Mouse (Mus musculus) G1E (cell line): Measurements from ENCODE around the gene Rgs9bp. TPM values are rescaled to one million over a fixed set of nuclear protein-coding genes. Genes with fewer than 3 reads are reported as not detected.
A peak's percentile ranks its signal among the peaks of the same experiment; 100 is the strongest.

Source experiments
- ATAC-seq: 2 replicates; pipeline ENCODE4 v1.8.0; 2016; ENCODE audit warnings: mild to moderate bottlenecking; ENCODE audit not compliant: insufficient number of reproducible peaks, poor library complexity, low FRiP score, severe bottlenecking; ENCODE audit errors: extremely low read depth
- DNase-seq: peaks from one replicate; pipeline ENCODE4 v3.0.0; 2012; ENCODE audit warnings: low spot score
- H3K27me3 ChIP-seq: 2 replicates; pipeline ENCODE4 v1.6.1; 2012; ENCODE audit warnings: mild to moderate bottlenecking, low read length, inconsistent platforms; ENCODE audit not compliant: insufficient read depth
- H3K36me3 ChIP-seq: replicated peaks from 2 replicates; pipeline ENCODE3; 2012; ENCODE audit warnings: mild to moderate bottlenecking, inconsistent platforms
- H3K4me1 ChIP-seq: 2 replicates; pipeline ENCODE4 v1.6.1; 2012; ENCODE audit warnings: low read depth, low read length, inconsistent platforms, mixed read lengths; ENCODE audit not compliant: insufficient read depth
- H3K4me3 ChIP-seq: 2 replicates; pipeline ENCODE4 v1.5.1; 2012; ENCODE audit warnings: low read depth, mild to moderate bottlenecking, inconsistent platforms, low read length, moderate library complexity, mixed read lengths
- H3K9me3 ChIP-seq: replicated peaks from 2 replicates; pipeline ENCODE4 v1.6.1; 2012; ENCODE audit warnings: inconsistent platforms
- CTCF ChIP-seq: IDR thresholded peaks from 2 replicates; pipeline ENCODE4 v1.5.1; 2012; ENCODE audit warnings: low read depth, low read length, inconsistent platforms, mixed read lengths
- GATA1 ChIP-seq: IDR thresholded peaks from 2 replicates; pipeline ENCODE4 v1.6.1; 2012; ENCODE audit warnings: borderline replicate concordance, low read length, inconsistent platforms, mixed read lengths
- GATA2 ChIP-seq: IDR thresholded peaks from 2 replicates; pipeline ENCODE4 v1.6.1; 2012; ENCODE audit warnings: low read depth, low read length, inconsistent platforms, borderline replicate concordance
- POLR2AphosphoS5 ChIP-seq: IDR thresholded peaks from 2 replicates; pipeline ENCODE4 v1.6.1; 2012; ENCODE audit warnings: low read depth, low read length, inconsistent platforms; ENCODE audit not compliant: insufficient replicate concordance
- TAL1 ChIP-seq: conservative IDR thresholded peaks from 2 replicates; pipeline ENCODE4 v1.6.1; 2012; ENCODE audit warnings: low read depth, low read length, inconsistent platforms, mixed read lengths
- polyA plus RNA-seq: library from polyadenylated mRNA; stranded (reverse); fragments of >175 nt; gene quantifications from 2 replicates; pipeline ENCODE4 v1.2.3, GENCODE M21; 2012
- total RNA-seq, 2 experiments: library from RNA; stranded (forward) in 1 of 2; stranded (reverse) in 1 of 2; fragments of 200-1000 nt in 1 of 2; fragments of >200 nt in 1 of 2; fragmentation: Nextera tagmentation in 1 of 2; gene quantifications; 2 replicates each; pipeline ENCODE4 v1.2.3; 2014 to 2017

Gene Rgs9bp
- total and polyA plus RNA-seq, 3 experiments, result 0.59 to 16.3 (median 6.9) TPM

DNA sequence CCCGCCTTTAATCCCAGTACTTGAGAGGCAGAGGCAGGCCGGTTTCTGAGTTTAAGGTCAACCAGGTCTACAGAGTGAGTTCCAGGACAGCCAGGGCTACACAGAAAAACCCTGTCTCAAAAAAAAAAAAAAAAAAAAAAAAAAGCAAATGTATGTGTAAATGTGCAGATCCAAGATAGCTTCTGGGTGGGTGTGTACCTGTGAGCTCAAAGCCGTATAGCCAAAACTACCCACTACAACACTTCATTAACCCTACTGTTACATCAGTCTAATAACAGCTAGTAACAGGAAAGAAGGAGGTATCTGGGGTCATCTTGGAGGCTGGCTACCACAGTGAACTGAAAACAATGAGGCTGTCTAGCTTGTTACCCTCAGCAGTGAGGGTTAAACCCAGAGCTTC is 25.5 kb downstream of the Rgs9bp start:
- ATAC-seq, result peak; percentile 45

DNA sequence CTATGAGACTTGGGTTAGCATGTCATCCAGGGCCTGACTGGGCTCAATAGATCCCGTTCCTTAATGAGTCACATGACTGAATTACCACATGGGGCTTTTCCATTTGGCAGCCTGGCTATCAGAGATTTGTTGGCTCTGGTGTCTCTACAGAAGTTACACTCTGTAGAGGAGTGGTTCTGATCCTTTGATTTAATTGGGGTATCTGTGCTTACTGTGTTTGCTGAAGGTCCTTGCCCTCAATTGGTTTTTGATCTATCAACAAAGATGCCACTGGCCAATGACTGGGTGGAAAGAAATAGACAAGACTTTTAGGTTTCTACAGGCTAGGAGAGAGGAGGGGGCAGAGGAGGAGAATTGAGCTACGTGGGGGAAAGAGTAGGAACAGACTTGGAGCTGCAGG is 26.7 kb downstream of the Rgs9bp start:
- Histone ChIP-seq H3K4me1 (peaks cover 82% of the 10 kb centered on the region), H3K36me3 (no peaks in the 10 kb centered on the region), H3K27me3 (no peaks in the 10 kb centered on the region), H3K9me3 (no peaks in the 10 kb centered on the region), H3K4me3 (no peak overlapping the region)
- DNase-seq (no peak), ATAC-seq (no peak)
- TF ChIP-seq TAL1, result no peak
- TF ChIP-seq GATA1, result no peak
- TF ChIP-seq POLR2AphosphoS5, result no peak
- no peak for TF ChIP-seq CTCF
- TF ChIP-seq GATA2, result no peak

More for the DNA sequence above, 25.5 kb downstream of the Rgs9bp start:
- Histone ChIP-seq H3K9me3 (no peaks in the 10 kb centered on the region), H3K27me3 (no peaks in the 10 kb centered on the region), H3K4me3 (no peak overlapping the region; the same call in 1 of the 2 replicates), H3K36me3 (no peaks in the 10 kb centered on the region), H3K4me1 (peaks cover 86% of the 10 kb centered on the region)
- no peak for TF ChIP-seq POLR2AphosphoS5
- TF ChIP-seq GATA2, result no peak
- no peak for TF ChIP-seq GATA1
- peak; percentile 42; the same call in 1 of the 2 replicates for TF ChIP-seq TAL1
- TF ChIP-seq CTCF, result no peak
- no peak for DNase-seq

DNA sequence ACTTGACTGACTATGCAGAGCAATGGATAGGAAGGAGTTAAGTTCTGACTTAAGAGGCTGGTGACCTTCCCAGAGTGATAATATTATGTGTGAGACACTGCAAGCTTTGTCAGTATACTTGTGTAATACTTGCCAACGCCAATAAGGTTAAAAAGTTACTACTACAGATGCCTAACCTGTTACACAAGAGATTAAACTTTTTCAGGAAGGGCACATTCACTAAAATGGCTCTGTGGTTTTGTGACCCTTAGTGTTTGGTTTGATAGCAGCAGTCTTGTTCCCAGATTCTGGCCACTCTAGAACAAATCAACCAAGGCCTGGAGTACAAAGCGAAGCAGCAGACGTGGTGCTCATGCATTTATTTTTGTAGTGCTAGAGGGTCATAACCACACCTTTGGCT is 27.8 kb downstream of the Rgs9bp start:
- TF ChIP-seq TAL1 (peak; percentile 79), CTCF (no peak)
- peak; percentile 29 for DNase-seq
- peak; percentile 48 for ATAC-seq
- no peaks in the 10 kb centered on the region for H3K27me3 ChIP-seq
- H3K9me3 ChIP-seq, result no peaks in the 10 kb centered on the region
- peaks cover 8% of the 10 kb centered on the region for H3K36me3 ChIP-seq
- peaks cover 80% of the 10 kb centered on the region for H3K4me1 ChIP-seq
- H3K4me3 ChIP-seq, result no peak overlapping the region

DNA sequence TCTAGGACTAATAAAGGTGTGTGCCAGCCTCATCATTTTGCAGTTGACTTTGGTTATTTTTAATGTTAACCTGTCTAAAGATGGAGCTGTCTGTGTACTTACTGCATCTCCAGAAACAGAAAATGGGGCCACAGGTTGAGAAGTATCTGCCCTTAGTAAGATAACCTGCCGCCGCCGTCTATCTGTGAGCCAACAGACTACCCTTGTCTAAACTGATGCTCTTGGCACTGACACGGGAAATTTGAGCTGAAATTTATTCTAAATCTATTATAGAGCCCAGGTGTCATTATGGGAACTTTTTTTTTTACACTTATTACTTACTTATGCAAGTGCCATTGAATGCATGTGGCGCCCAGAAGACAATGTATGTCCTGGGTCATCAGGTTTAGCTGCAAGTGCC is 28.5 kb downstream of the Rgs9bp start:
- Histone ChIP-seq H3K9me3 (no peaks in the 10 kb centered on the region), H3K4me1 (peaks cover 77% of the 10 kb centered on the region), H3K4me3 (no peak overlapping the region; the same call in 1 of the 2 replicates), H3K27me3 (no peaks in the 10 kb centered on the region), H3K36me3 (peaks cover 13% of the 10 kb centered on the region)
- ATAC-seq (no peak), DNase-seq (no peak)
- TF ChIP-seq TAL1 (peak; percentile 25; the same call in 1 of the 2 replicates), GATA2 (no peak)

DNA sequence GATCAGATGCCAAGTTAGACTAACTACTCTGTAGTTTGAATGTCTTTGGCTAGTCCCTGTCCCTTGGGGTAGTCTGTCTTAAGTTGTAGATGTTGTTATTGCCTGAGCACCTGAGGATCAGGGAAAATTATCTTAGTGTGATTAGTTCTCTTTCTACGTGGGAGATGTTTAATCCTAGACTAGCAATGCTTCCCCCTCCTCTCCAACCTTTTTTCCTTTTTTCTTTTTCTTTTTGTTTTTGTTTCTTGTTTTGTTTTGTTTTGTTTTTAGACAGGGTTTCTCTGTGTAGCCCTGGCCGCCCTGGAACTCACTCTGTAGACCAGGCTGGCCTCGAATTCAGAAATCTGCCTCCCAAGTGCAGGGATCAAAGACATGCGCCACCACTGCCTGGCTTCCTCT is 29.2 kb downstream of the Rgs9bp start, which contains the start of gene Nudt19:
TSS of gene Nudt19 (minus strand) at position 100 of the 399 bp plus-strand sequence.
- Histone ChIP-seq H3K4me1 (peaks cover 77% of the 10 kb centered on the region), H3K4me3 (peak within 1 kb of the TSS; percentile 87), H3K27me3 (no peaks in the 10 kb centered on the region), H3K36me3 (peaks cover 20% of the 10 kb centered on the region), H3K9me3 (no peaks in the 10 kb centered on the region)
- ATAC-seq (no peak), DNase-seq (no peak)
- no peak for TF ChIP-seq TAL1

DNA sequence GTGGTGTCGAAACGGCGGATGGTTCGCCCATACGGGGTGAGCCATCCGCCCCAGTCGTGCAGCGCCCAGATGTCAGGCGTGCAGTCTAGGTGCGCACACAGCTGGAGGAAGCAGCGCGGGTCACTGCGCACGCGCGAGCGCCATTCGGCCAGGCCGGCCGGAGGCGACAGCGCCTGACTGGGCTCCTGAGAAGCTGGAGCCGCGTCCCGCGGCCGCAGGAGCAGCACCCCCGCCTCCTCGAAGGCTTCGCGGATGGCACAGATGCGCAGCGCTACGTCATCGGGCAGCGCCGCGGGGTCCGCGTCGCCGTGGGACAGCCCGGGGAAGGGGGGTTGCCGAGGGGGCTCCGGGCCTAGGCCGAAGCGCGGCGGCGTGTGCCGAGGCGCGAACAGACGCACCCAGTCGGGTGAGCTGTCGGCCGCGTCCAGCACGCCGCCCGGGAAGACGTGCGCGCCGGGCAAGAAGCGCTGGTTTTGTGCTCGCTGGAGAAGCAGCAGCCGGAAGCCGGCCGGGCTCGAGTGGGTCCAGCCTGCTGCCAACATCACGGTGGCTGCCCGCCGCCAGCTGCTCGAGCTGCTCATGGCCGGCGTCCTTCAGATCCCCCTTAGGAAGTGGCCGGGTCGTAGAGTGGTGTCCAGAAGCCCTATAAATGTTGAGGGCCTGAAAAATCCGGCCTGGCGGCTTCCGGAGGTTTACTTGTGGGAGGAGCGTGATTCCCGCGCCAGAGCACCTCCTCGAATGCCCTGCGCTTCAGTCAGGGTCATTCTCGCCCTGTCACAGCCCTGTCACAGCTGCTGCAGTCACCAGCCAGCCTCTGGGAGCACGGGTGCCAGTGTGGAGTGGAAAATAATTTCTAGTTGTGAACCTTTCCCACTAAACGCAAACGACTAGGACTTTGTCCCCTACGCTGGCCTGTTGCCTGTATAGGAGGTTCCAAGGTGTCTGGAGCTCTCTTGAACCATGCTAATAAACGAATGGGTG is 29.9 kb downstream of the Rgs9bp start:
- Histone ChIP-seq H3K4me3 (peak overlapping the region; percentile 87), H3K4me1 (peaks cover 72% of the 10 kb centered on the region), H3K9me3 (no peaks in the 10 kb centered on the region), H3K27me3 (no peaks in the 10 kb centered on the region), H3K36me3 (peaks cover 27% of the 10 kb centered on the region)
- ATAC-seq (peak; percentile 51), DNase-seq (peak; percentile 87)
- TF ChIP-seq CTCF, result no peak
- TF ChIP-seq GATA1, result no peak
- TF ChIP-seq POLR2AphosphoS5, result no peak
- no peak for TF ChIP-seq GATA2
- no peak for TF ChIP-seq TAL1

DNA sequence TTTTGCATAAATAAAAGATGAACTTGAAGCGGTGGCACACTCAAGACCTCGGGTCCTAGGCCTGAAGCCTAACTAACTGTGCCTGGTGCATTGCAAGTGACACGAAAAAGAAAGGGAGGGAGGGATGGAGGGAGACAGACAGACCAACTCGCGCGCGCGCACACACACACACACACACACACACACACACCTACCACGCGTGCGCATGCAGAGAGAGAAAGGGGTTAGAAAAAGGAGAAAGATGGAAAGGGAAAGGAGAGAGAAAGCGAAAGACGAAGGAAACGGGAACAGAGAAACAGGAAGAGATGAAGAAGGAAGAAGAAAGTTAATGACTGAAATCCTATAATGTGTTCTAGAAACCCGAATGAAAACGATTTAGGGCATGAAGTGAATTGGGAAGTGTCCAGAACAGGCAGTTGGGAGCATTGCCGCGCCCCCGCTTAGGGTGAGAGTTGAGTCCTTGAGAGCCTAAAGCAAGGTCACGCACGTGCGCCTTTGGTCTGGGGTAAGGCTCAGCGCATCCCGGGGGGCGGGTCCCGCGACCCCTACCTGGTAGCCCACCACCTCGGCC is 30.7 kb downstream of the Rgs9bp start:
- peak overlapping the region; percentile 87 for H3K4me3 ChIP-seq
- ATAC-seq (no peak), DNase-seq (peak; percentile 20)
- H3K4me1 ChIP-seq, result peaks cover 64% of the 10 kb centered on the region
- TF ChIP-seq POLR2AphosphoS5 (no peak), GATA1 (no peak), CTCF (no peak), TAL1 (no peak), GATA2 (no peak)
- H3K9me3 ChIP-seq, result no peaks in the 10 kb centered on the region
- H3K36me3 ChIP-seq, result peaks cover 35% of the 10 kb centered on the region
- no peaks in the 10 kb centered on the region for H3K27me3 ChIP-seq
